Mouse (Mus musculus) cerebellum, postnatal 4 days (tissue): ENCODE results near the gene Sox5.

Experiments used
- DNase-seq, 2 experiments: peaks; one replicate each; pipeline ENCODE4 v3.0.0; 2022; ENCODE audit warnings: low spot score in 2 of 2, mixed read lengths in 1 of 2

Sox5 gene

DNA sequence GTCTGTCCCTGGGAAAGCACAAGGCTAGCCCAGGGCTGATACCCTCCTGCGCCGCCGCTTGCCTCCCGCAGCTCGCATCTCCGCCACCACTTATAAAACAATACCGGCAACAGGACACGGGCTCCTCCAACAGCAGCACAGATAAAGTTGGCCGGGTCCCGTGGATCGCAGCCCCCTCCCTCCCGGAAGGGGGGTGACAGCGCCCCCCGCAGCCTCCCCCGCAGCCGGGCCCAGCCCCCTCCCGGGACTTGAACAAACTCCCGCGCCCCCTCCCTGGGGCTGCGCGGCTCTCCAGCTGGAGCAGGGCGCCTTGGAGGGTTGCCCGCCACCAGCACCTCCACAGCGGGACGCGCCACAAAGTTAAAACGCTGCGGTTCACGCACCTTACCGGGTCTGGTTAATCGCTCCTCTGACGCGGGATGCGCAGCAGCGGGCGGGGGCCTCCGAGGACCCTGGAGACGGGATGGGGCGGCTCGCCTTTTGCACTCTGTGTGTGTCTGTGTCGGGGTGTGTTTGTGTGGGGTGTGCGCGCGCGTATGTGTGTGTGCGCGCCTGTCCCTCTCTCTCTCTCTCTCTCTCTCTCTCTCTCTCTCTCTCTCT lies at the start of gene Sox5:
TSS of gene Sox5 (minus strand) at position 547 of the 600 bp plus-strand sequence.
- DNase-seq = peak in 1 of 2 experiments; percentile 51

DNA sequence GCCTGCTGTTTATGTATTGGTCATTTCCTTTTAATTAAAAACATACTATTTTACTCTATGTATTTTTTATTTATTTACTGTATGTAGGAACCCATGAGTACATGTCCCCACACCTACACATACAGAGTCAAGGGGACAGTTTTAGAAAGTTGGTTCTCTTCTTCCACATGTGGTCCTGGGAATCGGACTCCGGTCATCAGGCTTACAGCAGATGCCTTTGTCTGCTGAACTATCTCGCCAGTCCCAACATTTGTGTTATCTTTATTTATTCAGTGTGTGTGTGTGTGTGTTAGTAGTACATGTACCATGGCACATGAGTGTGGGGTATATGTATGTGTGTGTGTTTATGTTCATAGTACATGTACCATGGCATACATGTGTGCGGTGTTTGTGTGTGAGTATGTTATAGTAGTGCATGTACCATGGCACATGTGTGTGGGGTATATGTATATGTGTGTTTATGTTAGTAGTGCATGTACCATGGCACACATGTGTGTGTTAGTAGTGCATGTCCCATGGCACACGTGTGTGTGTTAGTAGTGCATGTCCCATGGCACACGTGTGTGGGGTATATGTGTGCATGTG lies 43.3 kb upstream of the Sox5 start:
- DNase-seq = no peak

DNA sequence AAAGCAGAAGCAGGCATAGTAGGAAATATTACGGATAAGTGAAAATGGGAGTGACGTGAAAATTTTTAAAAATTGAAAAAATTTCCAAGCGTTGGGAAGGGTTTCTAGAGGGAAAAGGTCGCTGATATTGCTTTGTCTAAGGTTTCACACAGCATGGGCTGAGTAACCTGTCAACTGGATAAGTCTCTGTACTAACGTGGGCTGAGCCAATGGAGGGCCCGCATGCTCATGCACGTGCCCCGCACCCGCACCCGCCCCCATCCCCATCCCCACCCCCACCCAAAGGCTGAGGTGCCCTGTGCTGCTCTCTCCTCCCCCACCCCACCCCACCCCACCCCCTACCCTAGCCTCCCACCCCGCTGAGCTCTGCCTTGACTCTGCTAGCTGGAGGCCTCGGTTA lies 42.4 kb upstream of the Sox5 start:
- DNase-seq = no peak

DNA sequence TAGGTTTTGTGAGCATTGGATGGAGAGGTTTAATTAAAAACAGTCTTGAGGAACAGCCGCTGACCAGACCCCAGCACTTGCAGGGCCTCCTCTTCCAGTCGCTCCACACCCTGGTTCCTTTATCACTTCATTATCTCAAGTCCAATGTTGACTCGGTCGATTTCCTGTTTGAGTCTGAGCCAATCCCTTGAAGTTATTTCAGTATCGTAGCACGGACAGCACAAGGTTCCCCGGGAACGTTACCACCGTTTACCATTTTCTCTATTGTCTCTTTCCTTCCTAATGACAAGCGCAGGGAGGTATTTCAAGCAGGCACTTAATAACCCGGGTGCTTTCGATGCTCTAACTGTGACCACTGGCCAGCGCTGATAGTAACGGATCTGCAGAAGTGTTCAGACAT lies 40.8 kb upstream of the Sox5 start:
- DNase-seq = no peak

- DNase-seq = no peak
Observed at GRCm38 (mm10) chr6:144821019-144821418, 39.2 kb upstream of the Sox5 start.

DNA sequence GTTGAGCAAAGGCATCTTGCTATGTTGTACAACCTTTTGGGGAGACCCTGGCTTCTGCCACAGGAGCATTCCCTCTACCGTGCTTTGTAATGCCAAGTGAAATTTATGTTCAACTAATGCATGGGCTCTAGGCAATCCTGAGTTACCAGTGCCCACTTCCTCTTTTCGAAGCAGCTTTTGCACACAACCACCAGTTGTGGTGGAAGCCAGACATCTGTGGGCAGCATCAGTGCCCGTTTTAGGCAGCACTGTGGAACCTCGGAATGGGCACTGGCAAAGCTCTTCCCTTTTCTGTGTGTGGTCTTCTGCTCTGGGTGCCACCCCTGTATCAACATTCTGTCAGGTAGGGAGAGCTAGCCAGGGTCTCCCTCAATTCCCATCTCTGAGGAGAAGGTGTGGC lies 36.2 kb upstream of the Sox5 start:
- no peak for DNase-seq

- no peak for DNase-seq
Observed at GRCm38 (mm10) chr6:144817329-144817932, 35.7 kb upstream of the Sox5 start.

DNA sequence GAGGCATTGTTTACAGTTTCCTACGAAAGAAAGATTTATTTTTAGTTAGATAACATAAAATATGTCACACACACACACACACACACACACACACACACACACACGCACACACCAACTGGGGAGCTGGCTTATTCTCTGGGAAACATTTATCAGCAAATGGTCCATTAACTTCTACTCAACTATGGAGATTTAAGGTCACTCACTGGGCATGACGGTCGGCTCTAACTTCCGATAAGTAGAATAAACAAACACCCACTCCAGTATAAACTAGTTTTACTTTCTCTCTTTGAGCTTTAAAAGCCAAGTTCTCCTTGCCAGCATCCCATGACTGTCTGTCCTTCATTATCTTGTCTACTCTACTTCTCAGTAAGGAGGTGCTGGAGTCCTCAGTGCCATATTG lies 33.8 kb upstream of the Sox5 start:
- DNase-seq = no peak

DNA sequence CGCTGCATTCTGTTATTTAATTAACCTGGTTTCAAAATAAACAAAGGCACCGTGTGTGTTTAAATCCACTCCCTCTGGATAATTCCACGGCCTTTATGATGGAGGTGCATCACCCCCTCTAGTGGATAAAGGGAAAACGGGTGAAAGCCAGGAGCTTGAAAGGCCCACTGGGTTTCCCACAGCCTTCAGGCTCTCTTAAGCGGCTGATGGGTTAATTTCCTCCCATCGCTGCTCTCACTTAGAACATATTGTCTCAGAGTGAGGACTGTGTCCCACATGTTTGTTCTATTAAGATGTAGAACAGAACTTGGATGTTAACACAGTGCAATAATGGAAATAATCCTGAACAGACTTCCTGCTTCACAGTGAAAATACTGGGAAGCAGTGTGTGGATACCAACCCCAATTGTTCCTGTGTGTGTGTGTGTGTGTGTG lies 33.2 kb upstream of the Sox5 start:
- peak in 1 of 2 experiments; percentile 47 for DNase-seq

DNA sequence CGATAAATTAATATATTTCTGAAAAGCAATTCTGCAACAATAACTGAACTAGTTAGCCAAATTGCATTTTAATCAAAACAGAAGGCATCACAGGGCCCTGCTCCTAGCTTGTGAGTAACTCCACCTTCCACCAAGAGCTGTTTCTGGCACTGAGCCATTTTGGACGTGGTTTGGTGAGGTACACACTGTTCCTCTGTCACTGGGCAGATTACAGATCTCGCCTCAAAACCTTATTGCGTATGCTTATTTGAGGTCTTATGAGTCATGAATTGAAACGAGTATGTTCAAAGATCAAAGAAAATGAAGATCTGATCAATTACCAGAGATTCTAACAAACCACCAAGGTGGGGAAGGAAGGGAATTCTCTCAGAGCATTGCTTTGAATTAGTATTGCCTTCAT lies 22.5 kb upstream of the Sox5 start:
- no peak for DNase-seq

- DNase-seq = no peak
Observed at GRCm38 (mm10) chr6:144803063-144803462, 21.3 kb upstream of the Sox5 start.

DNA sequence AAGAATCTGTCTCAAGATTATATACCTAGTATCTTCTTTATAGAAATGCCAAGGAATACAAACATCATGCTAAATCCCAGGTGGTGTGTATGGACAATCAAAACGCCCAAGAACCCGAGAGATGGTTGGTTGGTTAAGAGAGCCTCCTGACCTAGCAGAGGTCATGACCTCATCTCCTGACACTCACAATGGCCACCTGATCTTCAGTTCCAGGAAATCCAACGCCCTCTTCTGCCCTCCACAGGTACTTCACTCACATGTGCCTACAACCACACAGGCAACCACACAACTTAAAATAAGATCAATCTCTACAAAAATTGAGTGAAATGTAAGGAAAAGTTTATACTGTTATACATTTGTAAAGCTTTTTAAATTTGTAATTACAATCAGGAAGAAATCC lies 12.6 kb upstream of the Sox5 start:
- DNase-seq = no peak

- DNase-seq = no peak
Observed at GRCm38 (mm10) chr6:144792871-144793270, 11.1 kb upstream of the Sox5 start.

DNA sequence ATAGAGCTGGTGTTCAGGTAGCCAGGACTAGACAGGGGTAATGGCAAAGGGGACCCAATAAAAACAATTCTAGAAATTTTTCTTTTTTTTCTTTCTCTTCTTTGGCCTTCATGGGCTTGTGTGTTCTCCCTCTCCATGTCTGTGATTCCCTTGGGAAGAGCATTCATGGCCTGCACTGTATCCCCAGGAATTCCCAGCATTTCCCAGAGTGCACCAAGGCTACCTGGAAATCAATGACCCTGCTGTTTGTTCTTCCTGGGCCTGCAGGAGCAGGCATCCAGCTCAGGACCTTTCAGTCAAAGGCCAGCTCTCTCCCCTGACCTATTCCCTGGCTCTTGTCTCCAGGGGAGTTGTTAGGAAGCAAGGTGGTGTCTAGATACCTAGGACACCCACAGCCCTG lies 1.5 kb upstream of the Sox5 start:
- DNase-seq = no peak

- no peak for DNase-seq
Observed at GRCm38 (mm10) chr6:144782866-144783265, 1.1 kb upstream of the Sox5 start.

- DNase-seq = peak in 1 of 2 experiments; percentile 16
Observed at GRCm38 (mm10) chr6:144782031-144782857, 467 bp upstream of the Sox5 start.

- no peak for DNase-seq
Observed at GRCm38 (mm10) chr6:144780608-144781285, 1.0 kb downstream of the Sox5 start.

- DNase-seq = no peak
Observed at GRCm38 (mm10) chr6:144779945-144780607, 1.7 kb downstream of the Sox5 start.

DNA sequence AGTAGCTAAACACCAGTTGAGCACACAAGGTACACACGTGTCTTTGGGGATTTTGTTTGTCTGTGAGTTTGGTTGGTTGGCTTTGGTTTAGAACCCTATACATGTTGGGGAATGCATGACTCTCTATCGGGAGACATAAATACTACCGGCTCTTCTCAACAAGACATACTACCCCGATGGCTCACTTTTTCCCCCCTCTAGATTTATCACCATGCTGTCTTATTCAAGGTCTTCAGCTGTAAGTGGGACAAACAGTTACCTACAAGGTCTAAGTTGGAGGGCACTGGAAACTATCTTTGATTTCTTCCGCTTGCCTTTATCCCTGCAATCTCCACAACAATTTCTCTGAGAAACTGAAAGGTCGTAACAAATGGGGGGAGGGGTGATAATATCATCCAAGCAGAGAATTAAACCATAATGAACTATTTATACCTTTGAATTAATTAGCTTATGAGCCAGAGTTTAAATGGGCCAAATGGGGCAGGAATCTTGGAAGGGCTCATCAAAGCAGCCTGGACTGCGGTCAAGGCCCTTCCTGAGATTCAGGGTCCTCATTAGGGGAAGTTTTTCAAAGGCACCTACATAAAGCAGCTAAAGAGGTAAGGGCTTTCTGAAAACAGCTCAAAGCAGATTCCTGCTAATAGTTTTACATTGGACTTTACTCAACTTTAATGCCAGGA lies 4.3 kb downstream of the Sox5 start:
- DNase-seq = no peak

- no peak for DNase-seq
Observed at GRCm38 (mm10) chr6:144773736-144774135, 8.0 kb downstream of the Sox5 start.

DNA sequence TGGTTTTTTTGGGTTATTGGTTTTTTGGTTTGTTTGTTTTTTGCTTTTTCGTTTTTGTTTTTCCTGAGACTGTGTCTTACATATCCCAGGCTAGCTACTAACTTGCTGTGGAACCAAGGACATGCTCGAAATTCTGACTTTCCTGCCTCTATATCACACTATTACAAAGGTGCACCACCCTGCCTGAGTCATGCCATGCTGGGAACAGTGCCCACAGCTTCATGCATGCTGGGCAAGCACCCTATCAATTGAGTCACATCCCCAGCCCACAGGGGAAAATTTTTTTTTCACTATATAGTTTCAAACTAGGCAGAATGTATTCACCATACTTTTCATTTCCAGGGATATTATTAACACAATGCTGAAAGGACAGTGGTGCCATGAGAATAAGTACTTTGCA lies 8.8 kb downstream of the Sox5 start:
- no peak for DNase-seq
